Mouse (Mus musculus) left cerebral cortex, postnatal 25 days (tissue): ENCODE measurements around the gene Taok3. TPM values are rescaled to one million over a fixed set of nuclear protein-coding genes. Genes with fewer than 3 reads are reported as not detected.

Experiments
- DNase-seq, 2 experiments: peaks; one replicate each; pipeline ENCODE4 v3.0.0; 2022; ENCODE audit warnings: low spot score in 2 of 2, mixed read lengths in 1 of 2
- intact Hi-C: fragments of 180-260 bp; cut with DNase I; formaldehyde crosslinking; loops from one replicate; pipeline ENCODE4 v1.15.1; 2025
- total RNA-seq, 2 experiments: library from RNA; stranded (reverse); gene quantifications; 2 replicates each; pipeline ENCODE4 v1.2.3; 2021

Taok3 gene
- total RNA-seq, 2 experiments from 2014 or later, result 55.2 to 59.8 TPM

DNA sequence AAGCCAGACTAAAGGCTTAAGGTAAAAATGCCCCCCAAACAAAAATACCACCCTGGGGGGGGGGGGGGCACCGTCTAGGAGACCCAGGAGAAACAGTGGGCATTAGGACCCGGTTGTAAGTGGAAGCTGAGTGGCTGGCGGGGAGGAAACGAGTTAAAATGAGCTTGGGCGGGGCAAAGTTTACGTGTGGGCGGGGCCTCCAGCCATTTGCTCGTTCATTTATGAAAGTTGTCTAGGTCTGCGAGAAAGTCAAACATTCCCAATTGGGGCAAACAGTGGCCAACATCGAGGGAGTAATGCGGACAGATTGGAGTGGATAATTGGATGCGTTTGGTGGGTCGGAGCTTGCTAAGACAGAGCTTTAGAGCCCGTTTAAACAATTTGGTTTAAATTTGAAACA, 193.5 kb downstream of the Taok3 start:
- intact Hi-C loops, result no loop called here
- DNase-seq, result no peak

- intact Hi-C loops, result no loop called here
- DNase-seq, result no peak
Observed at GRCm38 (mm10) chr5:117313909-117314308, 194.0 kb downstream of the Taok3 start.

- intact Hi-C loops, result no loop called here
- DNase-seq, result no peak
Observed at GRCm38 (mm10) chr5:117314587-117315428, 194.9 kb downstream of the Taok3 start.

DNA sequence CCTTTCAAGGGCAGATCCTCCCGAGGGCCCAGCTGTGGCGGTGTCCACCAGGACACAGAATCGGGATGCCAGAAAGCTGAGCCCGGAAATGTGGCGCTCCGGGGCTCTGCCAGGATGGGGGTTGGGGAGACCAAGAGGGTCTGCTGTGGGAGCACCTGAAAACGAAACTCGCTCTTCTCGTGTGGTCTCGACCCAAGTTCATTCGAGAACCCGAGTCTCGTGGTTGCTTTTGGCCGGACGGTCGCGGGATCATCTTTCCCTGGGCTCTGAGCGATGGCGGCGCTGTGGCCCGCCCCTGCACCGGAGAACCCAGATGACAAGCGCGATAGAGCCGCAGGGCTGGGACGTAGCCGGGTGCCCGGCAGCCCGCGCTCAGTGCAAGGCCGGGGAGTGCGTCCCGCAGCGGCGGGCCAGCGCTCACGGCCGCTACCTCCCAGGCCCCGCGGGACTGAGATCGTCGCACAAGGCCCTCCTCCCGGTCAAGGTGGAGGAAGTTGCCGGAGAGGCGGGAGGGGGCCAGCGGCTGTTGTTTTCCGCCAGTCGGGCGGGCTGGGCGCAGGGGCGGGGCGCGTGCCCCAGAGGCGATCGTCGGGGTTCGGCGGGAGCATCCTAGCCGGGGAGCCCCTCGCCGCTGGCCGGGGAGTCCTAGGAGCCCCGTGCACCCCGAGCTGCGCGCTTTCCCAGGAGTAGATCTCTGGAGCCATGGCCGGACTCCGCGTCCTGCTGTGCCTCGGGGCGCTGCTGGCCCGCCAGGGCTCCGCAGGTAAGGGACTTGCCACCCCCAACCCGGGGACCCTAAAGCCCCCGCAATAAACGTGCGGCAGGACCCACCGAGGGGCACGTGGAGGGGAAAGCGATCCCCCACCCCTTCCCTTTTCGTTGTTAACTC, 199.1 kb downstream of the Taok3 start, which contains the start of gene Vsig10:
Vsig10 (plus strand) TSS at position 343 of the 889 bp plus-strand sequence.
- intact Hi-C loops, result no loop called here
- DNase-seq, result peak; percentile 31 to 37

DNA sequence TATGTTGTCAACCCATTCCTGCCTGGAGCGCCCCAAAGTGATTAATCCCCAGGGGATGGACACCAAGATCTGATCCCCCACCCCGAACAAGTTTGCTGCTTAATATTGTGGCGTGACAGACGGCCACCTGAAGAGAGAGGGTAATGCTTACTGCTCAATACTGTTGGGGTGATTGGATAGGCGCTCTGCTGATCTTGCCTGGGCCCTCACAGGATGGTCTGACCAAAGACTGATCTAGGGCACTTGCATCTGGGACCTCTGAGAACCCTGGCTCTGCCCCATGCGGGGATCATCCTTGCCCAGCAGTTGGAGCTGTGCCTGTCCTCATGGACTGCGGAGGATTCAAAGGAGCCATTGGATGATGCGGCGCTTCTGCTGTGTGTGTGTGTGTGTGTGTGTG, 203.8 kb downstream of the Taok3 start:
- no peak for DNase-seq
- intact Hi-C loops, result no loop called here

Other genes with a start within 250 kb of the Taok3 start
- gene Suds3, start 4.0 kb upstream of the Taok3 start, total RNA-seq, result 100 to 1,000 TPM; 121 to 139 TPM
- gene Pebp1, start 167.5 kb downstream of the Taok3 start, total RNA-seq, result 100 to 1,000 TPM; 685 to 722 TPM
- 1 to 10 TPM; 1.4 to 3.3 TPM for gene Vsig10, start 199.0 kb downstream of the Taok3 start, total RNA-seq
- gene Wsb2, start 237.2 kb downstream of the Taok3 start, total RNA-seq, result 100 to 1,000 TPM; 319 to 325 TPM